Mouse (Mus musculus): Measurements from ENCODE around the gene Prg2.

Prg2 gene

DNA sequence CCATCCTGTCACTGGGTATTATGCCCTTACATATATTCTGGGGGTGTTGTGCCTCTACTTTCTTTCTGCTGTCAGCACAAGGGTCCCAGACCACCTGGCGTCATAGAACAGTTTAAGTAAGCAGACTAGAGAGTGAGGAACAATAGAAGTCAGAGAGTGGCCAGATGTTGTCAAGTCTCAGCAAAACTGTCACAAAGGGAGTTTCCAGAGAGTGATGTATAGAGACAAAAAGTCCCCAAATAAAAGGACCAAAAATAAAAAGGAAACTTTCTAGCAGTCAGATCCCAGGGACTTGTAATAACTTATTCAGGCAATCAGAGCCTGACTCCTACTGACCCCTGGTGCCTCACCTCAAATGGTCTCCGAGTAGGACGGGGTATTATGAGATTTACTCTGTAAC lies 18.4 kb upstream of the Prg2 start:
- no peak for DNase-seq (ENCODE audit: low read depth, low spot score)

DNA sequence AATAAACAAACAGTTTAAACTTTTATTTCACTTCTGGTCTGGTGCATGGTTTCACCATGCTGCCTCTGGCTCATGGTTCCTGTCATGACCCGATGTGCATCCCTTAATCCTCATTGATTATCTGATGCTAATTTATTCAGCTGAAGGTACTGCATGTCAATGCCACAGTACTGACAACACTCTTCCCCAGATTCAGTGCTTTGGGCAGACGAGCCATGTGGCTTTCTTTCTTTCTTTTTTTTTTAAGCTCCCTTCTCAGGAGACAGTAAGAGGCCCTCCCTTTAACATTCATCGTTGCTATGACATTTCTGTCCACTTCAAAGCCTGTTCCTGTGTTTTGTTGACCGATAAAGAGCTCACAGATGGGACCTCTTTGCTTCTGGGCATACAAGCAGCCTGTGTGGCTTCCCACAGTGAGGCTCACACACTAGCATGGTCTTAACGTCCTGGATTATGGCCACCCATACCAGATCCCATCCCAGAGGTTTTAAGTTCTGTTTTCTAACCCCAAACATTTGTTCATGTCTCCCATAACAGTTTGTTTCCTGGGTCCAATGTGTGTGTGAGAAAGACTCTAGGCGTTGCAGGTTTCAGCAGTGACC lies 17.3 kb upstream of the Prg2 start:
- DNase-seq (ENCODE audit: low read depth, low spot score), result no peak

DNA sequence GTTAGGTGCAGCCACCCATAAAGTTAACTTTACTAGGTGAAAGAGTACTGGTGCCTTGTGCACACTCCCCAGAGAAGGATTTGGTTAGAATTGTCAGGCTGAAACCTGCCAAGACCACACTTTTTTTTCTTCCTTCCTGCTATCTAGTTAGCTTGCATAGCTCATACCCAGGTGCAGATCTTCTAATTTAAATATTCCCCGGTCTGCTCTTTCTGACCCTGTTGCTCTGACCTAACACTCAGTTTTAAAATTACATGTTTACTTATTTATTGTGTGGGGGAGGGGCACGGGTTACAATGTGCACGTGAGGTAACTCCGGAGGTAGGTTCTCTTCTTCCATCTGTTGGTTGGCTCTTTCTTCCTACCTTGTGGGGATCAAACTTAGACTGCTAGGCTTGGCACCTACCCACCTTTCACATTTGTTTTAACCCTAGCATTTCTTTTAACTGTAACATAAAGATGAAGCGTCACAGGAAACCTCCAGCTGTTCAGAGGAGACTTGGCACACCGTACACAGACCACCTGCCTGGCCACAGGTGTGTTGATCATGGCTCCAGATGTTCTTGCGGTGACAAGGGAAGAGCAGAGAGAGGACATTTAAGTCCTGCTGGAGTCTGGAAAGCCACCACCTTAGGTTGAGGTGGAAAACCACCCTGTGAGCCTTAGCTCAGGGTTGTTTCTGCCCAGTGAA lies 16.0 kb upstream of the Prg2 start:
- DNase-seq (ENCODE audit: low read depth, low spot score), result no peak

DNA sequence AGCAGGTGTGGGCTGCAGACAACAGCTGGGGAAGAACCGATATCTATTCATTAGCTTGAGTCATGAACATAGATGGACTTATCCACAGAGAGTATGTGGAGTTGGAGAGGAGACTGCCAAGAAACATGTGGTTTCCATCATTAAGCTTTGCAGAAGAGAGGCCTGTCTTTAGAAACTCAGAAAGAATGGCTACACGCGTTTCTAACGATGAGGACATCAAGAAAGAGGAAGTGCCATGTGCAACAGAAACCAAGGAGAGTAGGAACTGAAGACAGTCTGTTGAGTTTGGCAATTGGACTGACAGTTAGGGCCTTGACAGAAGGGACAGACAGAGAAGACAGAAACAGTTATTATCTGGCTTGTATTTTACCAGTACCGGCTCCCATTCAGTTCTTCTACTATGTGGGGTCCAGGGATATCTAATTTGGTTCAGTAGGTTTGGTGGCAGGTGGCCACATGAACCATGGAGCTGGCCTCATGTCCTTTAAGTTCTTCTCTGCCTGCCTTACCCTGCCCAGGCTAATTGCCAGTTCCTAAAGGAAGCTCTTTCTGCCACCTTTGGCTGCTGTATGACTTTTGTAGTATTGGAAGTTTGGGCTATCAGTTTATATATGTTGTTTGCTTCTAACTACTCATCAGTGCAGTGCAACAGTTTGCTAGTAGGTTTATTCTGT lies 12.8 kb upstream of the Prg2 start:
- DNase-seq (ENCODE audit: low read depth, low spot score), result no peak

DNA sequence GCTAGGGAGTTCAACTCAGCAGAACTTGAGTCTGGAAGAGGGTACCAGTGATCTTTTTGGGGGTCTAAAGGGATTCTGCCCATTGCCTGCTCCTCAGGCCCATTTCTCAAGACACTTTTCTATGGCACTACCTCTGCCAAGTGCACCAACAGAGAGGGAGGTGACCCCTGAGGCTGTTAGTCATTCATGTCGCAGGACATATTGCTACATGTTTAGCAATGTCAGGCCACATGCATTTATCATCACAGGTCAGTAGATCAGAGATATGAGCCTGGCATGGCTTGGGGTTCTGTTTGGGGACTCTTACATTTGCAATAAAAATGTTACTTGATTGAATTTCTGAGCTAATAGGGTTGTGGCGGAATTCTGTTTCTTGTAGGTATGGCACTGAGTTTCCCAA lies 4.7 kb upstream of the Prg2 start:
- DNase-seq (ENCODE audit: low read depth, low spot score), result no peak

DNA sequence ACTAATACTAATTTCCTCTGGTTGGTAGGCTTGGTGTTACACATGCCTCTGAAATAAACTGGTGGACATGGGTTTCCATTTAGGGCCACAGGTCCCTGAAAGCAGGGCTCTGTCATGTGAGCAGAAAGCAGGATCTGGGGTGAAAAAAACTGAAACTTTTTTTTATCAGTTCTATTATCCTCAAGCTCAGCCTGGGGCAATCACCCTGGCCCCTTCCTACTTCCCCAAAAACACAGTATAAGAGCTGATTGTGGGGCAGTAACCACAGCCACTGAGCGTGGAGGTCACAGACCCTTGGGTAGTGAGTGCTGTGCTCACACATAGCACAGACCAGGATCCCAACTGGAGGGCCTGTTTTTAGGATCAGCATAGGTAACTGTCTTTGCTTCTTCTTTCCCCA lies 7.7 kb downstream of the Prg2 start, which contains the start of gene Prg3:
TSS of gene Prg3 (plus strand) at position 286 of the 400 bp plus-strand sequence.
- DNase-seq (ENCODE audit: low read depth, low spot score), result no peak

DNA sequence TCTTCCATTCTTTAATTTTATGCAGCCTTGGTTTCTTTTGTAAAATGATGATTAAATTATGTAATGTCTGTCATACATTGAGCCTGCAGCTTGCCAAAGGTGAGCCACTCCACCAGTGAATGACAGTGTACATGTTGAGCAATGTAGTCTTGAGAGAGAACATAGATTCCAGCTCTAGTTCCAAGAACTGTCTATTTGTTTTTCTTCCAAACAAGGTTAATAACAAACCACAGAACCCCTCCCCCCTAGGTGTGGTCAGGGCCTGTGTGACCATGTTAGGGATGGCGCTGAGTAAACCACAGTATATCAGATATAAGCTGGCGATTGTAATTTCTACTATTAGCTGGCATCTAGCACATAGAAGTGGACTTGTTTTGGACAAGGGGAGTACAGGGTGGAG lies 16.1 kb downstream of the Prg2 start:
- no peak for DNase-seq (ENCODE audit: low read depth, low spot score)

DNA sequence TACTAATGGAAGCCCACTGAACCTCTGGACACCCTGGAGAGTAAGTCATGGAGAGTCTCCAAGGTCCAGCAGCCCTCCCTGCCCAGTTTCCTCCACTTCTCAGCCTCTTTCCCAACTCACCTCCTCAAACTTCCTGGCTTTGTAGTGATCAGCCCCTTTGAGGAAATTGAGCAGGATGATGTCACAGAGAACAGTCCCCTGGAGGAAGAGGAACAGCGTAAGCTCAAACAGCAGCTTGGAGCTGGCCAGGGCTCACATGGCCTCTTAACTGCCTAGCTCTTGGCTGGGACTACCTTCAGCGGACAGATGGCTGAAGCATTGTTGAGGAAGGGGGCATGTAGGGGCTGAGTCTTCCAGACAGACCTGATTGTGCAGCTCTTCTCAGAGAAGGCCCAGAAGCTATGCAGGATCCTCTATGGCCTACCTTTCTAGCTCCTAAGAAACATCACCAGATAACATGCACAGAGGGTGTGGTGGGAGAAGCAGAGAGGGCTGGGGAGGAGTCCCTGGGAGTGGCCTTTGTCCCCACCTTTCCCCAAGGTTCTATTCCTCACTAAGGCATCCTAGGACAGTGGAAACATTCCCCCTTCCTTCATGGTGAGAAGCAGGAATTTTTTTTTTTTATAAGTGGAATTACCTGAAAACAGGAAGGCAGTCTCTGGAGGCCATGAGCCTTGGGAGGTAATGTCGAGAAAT lies 19.4 kb downstream of the Prg2 start:
- DNase-seq (ENCODE audit: low read depth, low spot score), result no peak

DNA sequence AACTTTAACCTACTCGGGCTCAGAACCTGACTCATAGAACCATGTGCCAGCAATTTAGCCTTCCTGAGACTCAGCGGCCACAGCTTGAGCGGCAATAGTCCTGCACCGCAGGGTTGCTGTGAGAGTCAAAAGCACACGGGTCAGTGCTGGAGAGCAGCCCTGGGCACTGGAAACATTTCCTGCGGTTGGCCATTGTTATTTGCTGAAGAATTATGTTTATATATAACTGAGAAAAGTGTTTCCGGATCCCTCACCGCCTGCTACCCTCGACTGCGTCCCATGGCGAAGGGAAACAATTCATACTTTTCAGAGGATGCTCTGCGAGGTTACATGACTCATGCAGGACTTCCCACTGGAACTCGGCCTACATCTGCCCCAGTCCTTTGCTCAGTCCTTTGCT lies 21.2 kb downstream of the Prg2 start:
- DNase-seq (ENCODE audit: low read depth, low spot score), result no peak

DNA sequence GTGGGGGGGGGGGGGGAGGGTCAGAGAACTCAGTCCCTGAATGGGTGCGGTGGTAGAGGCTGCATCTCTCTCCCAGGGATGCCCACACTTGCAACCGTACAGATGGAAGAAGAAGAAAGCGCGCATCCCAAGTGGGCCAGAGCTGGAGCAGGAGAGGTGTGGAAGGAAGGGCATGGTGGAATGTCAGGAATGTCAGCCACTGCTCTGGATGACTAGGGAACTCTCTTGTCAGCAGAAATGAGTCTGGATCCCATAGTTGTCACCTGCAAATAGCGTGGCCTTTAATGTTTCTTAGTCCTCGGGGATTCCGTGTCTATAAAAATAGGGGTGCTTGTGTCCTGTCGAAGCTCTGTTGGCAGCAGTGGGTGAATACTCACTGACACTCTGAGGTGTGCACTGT lies 22.3 kb downstream of the Prg2 start:
- DNase-seq (ENCODE audit: low read depth, low spot score), result no peak

DNA sequence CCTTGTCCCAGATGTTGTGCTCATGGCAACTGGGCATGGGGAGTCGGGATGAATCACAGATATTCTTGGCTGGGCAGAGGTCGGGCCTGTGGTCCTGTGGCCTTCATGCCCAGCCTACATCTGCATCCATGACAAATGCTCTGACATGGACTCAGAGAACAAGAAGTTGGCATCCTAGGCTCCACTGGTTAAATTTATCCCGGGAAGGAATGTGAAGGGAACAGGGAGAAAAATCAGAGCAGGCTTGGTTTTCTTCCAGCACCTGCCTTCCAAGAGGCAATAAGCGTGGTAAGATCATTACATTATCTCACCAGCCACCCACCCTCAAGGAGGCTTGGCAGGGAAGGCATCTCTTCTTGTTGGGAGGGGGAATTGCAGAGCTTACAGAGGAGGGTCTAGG lies 24.1 kb downstream of the Prg2 start:
- DNase-seq (ENCODE audit: low read depth, low spot score), result no peak

DNA sequence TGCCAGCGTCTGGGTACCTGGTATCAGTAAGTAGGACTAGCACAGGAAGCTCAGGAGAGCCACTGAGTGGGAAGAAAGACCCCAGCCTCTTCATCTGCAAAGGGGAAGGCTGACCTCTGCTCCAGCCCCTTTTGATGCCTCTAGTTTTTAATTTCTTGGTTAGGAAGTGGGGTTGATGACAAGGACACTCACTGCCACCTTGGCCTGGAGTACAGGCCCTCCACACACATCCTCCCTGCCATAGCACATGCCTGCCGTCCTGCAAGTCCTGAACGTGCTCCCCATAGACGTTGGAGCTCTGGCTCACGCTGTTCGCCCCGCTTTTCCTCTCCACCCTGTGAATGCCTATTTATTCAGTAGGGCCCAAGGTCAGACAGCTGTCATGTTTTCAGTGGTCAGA lies 26.3 kb downstream of the Prg2 start:
- DNase-seq (ENCODE audit: low read depth, low spot score), result no peak

DNA sequence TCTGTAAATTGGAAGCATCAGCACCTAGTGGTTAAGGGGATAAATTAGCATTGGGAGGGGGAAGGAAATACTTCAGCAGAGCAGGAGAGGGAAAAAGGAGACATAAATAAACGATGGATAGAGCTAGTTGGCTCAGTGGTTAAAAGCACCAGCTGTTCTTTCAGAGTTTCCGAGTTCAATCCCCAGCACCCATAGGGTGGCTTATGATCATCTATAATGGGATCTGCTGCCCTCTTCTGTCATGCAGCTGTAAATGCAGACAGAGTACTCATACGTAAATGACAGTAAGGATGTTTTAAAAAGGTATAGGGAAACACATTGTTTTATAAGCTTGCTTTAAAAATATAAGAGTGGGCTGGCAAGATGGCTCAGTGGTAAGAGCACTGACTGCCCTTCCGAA lies 27.5 kb downstream of the Prg2 start:
- DNase-seq (ENCODE audit: low read depth, low spot score), result peak; percentile 22

DNA sequence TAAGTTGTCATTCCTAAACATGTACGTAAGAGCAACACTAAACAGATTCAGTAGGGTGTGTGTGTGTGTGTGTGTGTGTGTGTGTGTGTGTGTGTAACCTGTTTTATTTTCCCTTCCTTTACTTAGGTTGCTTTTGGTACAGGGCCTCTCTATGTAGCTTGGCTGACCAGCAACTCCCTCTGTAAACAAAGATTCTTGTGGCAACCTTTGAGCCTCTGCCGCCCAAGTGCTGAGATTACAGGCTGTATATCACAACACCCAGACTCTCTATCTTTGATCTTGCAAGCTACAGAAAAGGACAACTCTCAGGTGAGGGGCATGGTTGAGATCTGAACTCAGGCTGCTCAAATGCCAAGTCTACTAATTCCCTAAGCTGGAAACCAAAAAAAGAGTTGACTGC lies 29.0 kb downstream of the Prg2 start:
- no peak for DNase-seq (ENCODE audit: low read depth, low spot score)

DNA sequence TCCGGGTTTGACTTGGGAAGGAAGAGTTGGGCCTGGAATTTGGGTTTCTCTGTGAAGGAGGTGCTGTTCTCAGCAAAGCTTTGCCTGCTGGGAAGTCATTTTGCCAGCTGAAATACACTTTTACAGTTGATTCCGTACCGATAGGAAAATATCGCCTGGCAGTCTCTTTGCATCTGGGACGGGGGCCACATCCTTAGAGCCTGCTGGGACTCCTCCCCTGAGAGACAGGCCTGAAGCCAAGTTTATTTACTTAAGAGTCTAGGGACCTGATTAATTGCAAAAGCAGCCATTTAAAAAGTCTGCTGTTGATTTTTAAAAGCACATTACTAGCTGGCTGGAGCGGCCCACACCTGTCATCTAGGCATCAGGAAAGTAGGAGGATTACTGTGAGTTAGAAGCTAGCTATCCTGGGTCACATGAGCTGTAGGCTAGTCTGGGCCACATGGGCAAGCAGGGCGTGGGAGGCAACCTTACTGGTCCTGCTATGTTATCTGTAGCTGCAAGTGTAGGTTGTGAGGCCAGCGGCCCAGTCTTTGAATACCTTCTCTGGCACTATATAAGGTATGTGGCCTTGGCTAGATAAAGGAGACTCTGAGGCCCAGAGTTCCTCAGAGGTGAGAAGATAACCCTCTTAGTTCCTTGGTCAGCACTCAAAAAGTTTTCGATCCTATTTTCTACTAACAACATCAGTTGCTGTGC lies 31.8 kb downstream of the Prg2 start:
- peak; percentile 16 for DNase-seq (ENCODE audit: low read depth, low spot score)

DNA sequence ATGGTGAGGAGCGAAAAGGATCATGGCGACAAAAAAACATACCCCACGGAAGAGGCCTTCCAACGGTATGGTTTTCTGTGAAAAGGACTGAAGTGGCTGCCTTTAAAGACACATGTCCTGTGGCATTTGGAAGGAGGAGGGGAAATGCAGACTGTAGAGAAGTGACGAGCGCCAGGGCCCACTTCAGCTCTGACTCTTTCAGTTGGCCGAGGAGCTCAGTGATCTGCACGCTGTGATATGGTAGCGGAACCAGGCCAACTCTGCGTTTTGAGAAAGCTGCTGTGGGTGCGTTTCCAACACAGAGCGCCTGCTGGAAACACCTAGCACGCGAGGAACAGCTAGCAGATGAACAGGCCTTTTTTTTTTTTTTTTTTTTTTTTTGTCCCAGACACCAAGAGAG lies 32.4 kb downstream of the Prg2 start:
- DNase-seq (ENCODE audit: low read depth, low spot score), result no peak

DNA sequence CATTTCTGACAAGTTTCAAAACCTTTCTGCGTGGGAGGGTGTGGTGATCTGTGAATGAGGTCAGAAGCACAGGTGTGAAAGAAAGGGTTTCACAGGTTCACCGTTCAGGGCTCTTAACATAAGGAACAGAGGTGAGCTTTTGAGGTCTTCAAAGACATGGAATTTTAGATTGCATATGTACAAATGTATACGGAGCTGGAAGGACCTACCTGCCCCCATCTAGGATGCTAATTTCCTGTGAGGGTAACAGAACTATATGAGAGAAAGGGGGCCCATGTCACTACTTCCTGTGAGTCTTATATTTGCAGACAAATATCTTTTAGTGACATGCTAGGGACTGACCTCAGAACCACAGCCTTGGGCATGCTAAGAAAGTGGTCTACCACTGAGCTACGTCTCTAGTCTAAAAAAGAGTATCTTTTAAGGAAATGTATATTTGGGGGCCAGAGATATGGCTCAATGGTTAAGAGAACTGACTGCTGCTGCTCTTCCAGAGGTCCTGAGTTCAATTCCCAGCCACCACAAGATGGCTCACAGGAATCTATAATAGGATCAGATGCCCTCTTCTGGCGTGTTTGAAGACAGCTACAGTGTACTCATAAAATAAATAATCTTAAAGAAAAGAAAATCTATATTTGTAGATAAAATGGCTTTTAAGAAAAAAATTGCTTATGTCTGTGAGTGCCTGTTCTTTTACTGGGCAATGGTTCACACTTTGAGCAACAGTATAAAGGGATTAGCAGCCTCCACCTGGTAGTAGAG lies 33.7 kb downstream of the Prg2 start:
- no peak for DNase-seq (ENCODE audit: low read depth, low spot score)

DNA sequence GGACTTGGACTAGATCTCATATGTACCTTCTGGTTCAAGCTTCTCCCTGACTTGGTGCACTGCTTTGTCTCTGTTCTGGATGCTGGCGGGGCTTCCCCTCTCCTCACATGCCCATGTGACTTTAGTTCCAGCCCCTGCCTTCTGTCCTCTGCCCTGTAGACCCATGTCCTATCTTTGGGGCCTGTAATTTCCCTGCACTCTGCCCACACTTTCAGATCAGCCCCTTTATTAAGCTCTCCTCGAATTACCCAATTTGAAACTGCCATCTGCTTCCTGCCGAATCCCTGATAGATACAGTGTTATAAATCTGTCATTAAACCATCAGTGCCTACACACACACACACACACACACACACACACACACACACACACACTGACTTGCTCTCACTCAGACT lies 34.3 kb downstream of the Prg2 start:
- DNase-seq (ENCODE audit: low read depth, low spot score), result no peak

DNA sequence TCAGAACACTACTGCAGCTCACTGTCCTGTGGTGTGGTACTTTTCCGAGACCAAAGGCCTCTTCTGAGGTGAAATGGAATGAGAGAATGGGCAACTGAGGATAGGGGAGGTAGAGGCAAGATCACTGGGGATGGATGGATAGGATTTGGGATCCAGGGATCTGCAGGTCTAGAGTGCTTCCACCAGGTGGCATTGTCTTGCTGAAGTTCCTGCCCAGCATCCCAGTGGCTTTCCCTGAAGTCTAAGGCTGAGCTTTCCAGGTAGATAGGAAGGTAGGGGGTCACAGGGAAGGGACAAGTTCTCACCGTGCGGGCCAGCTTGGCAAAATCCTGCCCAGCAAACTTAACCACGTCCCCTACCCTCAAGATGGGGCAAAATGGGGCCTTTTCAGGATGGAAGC lies 41.8 kb downstream of the Prg2 start:
- DNase-seq (ENCODE audit: low read depth, low spot score), result no peak

DNA sequence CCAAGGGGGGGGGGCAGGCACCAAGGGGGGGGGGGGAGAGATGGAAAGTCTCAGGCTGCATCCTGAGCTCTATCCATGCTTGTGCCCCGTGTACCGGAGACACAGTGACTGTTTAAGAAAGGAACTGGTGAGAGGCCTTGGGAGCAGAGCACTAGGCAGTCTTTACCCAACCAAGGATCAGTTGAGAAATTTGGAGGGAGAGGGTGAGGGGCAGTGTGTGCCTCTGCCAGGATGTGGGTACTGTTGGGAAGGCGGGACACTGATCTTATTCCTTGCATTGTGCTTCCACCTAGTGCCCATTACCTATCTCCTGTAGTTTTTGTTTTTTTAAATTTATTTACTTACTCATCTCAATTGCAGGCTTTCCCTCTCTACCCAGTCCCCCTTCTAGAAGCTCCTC lies 45.9 kb downstream of the Prg2 start:
- DNase-seq (ENCODE audit: low read depth, low spot score), result no peak

DNA sequence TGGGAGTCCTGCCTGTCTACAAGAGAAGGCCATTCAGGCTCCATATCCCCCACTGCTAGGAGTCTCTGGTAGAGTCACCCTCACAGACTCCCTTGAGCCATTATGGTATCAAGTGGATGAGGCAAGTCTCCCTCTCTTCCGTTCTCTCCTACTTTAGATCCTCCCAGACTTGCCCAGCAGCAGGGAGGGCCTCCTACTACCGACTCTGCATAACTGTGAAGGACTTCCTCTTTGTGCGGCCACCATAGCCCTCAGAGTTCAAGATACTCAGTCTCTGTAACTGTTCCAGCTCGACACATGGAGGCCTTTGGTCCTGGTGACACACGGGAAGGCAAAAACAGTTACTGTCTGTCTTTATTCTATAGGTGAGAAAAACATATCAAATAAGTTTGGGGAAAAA lies 47.0 kb downstream of the Prg2 start:
- DNase-seq (ENCODE audit: low read depth, low spot score), result no peak

All from embryo, embryonic 11.5 days (tissue).